In the genomic region with DNA sequence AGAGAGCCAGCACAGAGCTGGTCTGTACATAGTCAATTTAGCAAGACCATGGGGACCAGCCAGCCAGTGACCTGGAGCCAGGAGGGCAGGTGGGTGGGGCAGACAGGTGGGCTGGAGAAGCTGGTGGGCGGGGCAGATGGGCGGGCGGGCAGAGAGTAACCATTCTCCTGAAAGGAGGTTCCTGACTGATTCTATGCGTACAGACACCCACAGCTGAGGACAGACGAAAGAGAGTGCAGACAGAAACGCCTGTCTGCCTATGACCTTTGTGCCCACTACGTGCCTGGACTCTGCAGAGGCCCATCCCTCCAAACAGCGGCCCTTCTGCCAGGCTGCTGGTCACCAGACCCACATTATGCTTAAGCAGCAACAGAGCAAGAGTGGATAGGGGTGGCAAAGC, we compare ENCODE assay signal across 15 mouse cellular contexts. TPM values are rescaled to one million over a fixed set of nuclear protein-coding genes. Genes with fewer than 3 reads are reported as not detected.
DNase-seq lines count a peak whose midpoint lies in the region; ATAC-seq and TF ChIP-seq lines count a peak whose summit lies in the region.
"Had no signal": no experiment of that assay in that cellular context is flagged by ENCODE, and none has a peak within 500 bp of the region (broad histone marks: within the 10 kb centered on the region; RNA-seq: fewer than 3 reads in every experiment).

No protein-coding gene starts in this region.

- no peak for TF ChIP-seq EP300 in stomach, postnatal 0 days (optimal IDR thresholded peaks at IDR 0.05)

- WGBS in stomach, embryonic 15.5 days: 29% methylated on average over 8 of the region's 8 CpGs
- 37% methylated on average over 8 of the region's 8 CpGs for WGBS in stomach, postnatal 0 days
- WGBS in liver, adult 2 months: 12% methylated on average over 8 of the region's 8 CpGs
- WGBS in midbrain, embryonic 16.5 days: 56% methylated on average over 8 of the region's 8 CpGs

- DNase-seq in heart, adult 18-20 months: peak; percentile 8 to 38
- no peak for DNase-seq in heart, postnatal 36 days
- DNase-seq in stomach, postnatal 0 days (ENCODE audit: low spot score): no peak
- DNase-seq in liver, adult 2 months (ENCODE audit: extremely low read depth, low read depth, low spot score): peak; percentile 71
- DNase-seq in urinary bladder, postnatal 14 days (ENCODE audit: low spot score): no peak
- no peak for DNase-seq in urinary bladder, postnatal 25 days (ENCODE audit: low spot score)
- DNase-seq: adrenal gland, adult 2 months; cerebellum, adult 9-11 months; right cerebral cortex, postnatal 4 days; thymus, postnatal 25 days had no signal

- TF ChIP-seq CTCF in stomach, postnatal 0 days (IDR thresholded peaks at IDR 0.05; ENCODE audit: low read depth): no peak
- no peak for TF ChIP-seq CTCF in liver, adult 2 months (IDR thresholded peaks at IDR 0.05; ENCODE audit: low read depth, low read length)

- H3K9me3 ChIP-seq in stomach, embryonic 15.5 days: no peaks in the 10 kb centered on the region
- no peaks in the 10 kb centered on the region for H3K9me3 ChIP-seq in stomach, postnatal 0 days (ENCODE audit: control insufficient read depth, low read length)
- no peaks in the 10 kb centered on the region for H3K9me3 ChIP-seq in midbrain, embryonic 16.5 days (replicated peaks; ENCODE audit: control insufficient read depth, low read length, poor library complexity, severe bottlenecking)
- H3K9me3 ChIP-seq: embryonic facial prominence, embryonic 10.5 days; midbrain, embryonic 13.5 days had no signal

- no peak overlapping the region for H3K9ac ChIP-seq in stomach, embryonic 15.5 days
- no peak overlapping the region for H3K9ac ChIP-seq in stomach, postnatal 0 days (ENCODE audit: low read length)
- no peak overlapping the region for H3K9ac ChIP-seq in liver, adult 2 months (ENCODE audit: low read depth, low read length)
- no peak overlapping the region for H3K9ac ChIP-seq in midbrain, embryonic 16.5 days (ENCODE audit: low read depth, low read length)
- H3K9ac ChIP-seq: midbrain, embryonic 13.5 days had no signal

- TF ChIP-seq POLR2A in liver, adult 2 months (IDR thresholded peaks at IDR 0.05; ENCODE audit: extremely low read depth, insufficient read depth, low read length): no peak

- no peaks in the 10 kb centered on the region for H3K4me1 ChIP-seq in stomach, embryonic 15.5 days
- H3K4me1 ChIP-seq in stomach, postnatal 0 days (replicated peaks; ENCODE audit: control insufficient read depth, insufficient read depth): no peaks in the 10 kb centered on the region
- peaks cover 11% of the 10 kb centered on the region for H3K4me1 ChIP-seq in liver, adult 2 months (ENCODE audit: control insufficient read depth, insufficient read depth, low read length)
- no peaks in the 10 kb centered on the region for H3K4me1 ChIP-seq in midbrain, embryonic 16.5 days (ENCODE audit: control insufficient read depth, insufficient read depth, low read length)

- no peaks in the 10 kb centered on the region for H3K27me3 ChIP-seq in stomach, embryonic 15.5 days (replicated peaks)
- H3K27me3 ChIP-seq in stomach, postnatal 0 days (ENCODE audit: control insufficient read depth, insufficient read depth, low read length): no peaks in the 10 kb centered on the region
- no peaks in the 10 kb centered on the region for H3K27me3 ChIP-seq in liver, adult 2 months (ENCODE audit: control insufficient read depth, insufficient read depth, low read length)
- H3K27me3 ChIP-seq in midbrain, embryonic 16.5 days (ENCODE audit: control insufficient read depth, insufficient read depth, low read depth, low read length): no peaks in the 10 kb centered on the region

- H3K79me2 ChIP-seq in liver, adult 2 months (ENCODE audit: control insufficient read depth, insufficient read depth, low read length): no peaks in the 10 kb centered on the region

- no peak overlapping the region for H3K4me3 ChIP-seq in stomach, embryonic 15.5 days (replicated peaks)
- no peak overlapping the region for H3K4me3 ChIP-seq in stomach, postnatal 0 days (ENCODE audit: low read depth, low read length)
- H3K4me3 ChIP-seq in liver, adult 2 months (ENCODE audit: insufficient read depth, low read depth, low read length): no peak overlapping the region
- H3K4me3 ChIP-seq in midbrain, embryonic 16.5 days (ENCODE audit: low read depth, low read length): no peak overlapping the region
- H3K4me3 ChIP-seq: embryonic facial prominence, embryonic 10.5 days; midbrain, embryonic 13.5 days had no signal

- H3K27ac ChIP-seq in stomach, embryonic 15.5 days: no peak overlapping the region
- no peak overlapping the region for H3K27ac ChIP-seq in stomach, postnatal 0 days (replicated peaks)
- no peak overlapping the region for H3K27ac ChIP-seq in liver, adult 2 months (replicated peaks; ENCODE audit: insufficient read depth, low read depth, low read length)
- H3K27ac ChIP-seq in midbrain, embryonic 16.5 days (ENCODE audit: low read length): no peak overlapping the region
- H3K27ac ChIP-seq: embryonic facial prominence, embryonic 10.5 days; macrophage; midbrain, embryonic 13.5 days had no signal

- H3K36me3 ChIP-seq in stomach, embryonic 15.5 days: no peaks in the 10 kb centered on the region
- no peaks in the 10 kb centered on the region for H3K36me3 ChIP-seq in stomach, postnatal 0 days (ENCODE audit: control insufficient read depth, insufficient read depth, low read length)
- no peaks in the 10 kb centered on the region for H3K36me3 ChIP-seq in liver, adult 2 months (ENCODE audit: control insufficient read depth, insufficient read depth, low read length)
- no peaks in the 10 kb centered on the region for H3K36me3 ChIP-seq in midbrain, embryonic 16.5 days (ENCODE audit: control insufficient read depth, insufficient read depth, low read length)
- H3K36me3 ChIP-seq: embryonic facial prominence, embryonic 10.5 days; midbrain, embryonic 13.5 days had no signal

- intact Hi-C loops in heart, postnatal 36 days (cut with DNase I): no loop called here

- no peak overlapping the region for H3K4me2 ChIP-seq in stomach, embryonic 15.5 days
- H3K4me2 ChIP-seq in stomach, postnatal 0 days (replicated peaks; ENCODE audit: low read depth): no peak overlapping the region
- no peak overlapping the region for H3K4me2 ChIP-seq in midbrain, embryonic 16.5 days (ENCODE audit: low read length)
- H3K4me2 ChIP-seq: midbrain, embryonic 13.5 days had no signal

- ATAC-seq in stomach, embryonic 15.5 days (ENCODE audit: insufficient read depth, low FRiP score, low read depth): peak; percentile 55; the same call in 1 of the 2 replicates
- no peak for ATAC-seq in stomach, postnatal 0 days (ENCODE audit: low FRiP score, low TSS enrichment)
- no peak for ATAC-seq in midbrain, embryonic 16.5 days
- ATAC-seq: midbrain, embryonic 13.5 days had no signal

RNA-seq across cellular contexts. Expression of gene Ephb1, which starts 51.5 kb away (rescaled TPM):
- total RNA-seq in heart, adult 18-20 months (2021): 10 to 100 TPM; 20.6 to 22.5 TPM
- total RNA-seq in heart, postnatal 36 days (2021): 10 to 100 TPM; 15.5 to 22.4 TPM
- 5.5 and 5.9 TPM in 2 replicates for polyA plus RNA-seq in stomach, embryonic 15.5 days (2015; fragmentation: Nextera tagmentation; extraction: Ambion mirVana)
- polyA plus RNA-seq in stomach, postnatal 0 days (2015; fragmentation: Nextera tagmentation; extraction: Ambion mirVana): 1.0 and 1.1 TPM in 2 replicates
- under 0.01 and 0.07 TPM in 2 replicates for total RNA-seq in liver, adult 2 months (2014; rRNA removed)
- polyA plus RNA-seq in liver, adult 2 months (2012; rRNA removed): 0.05 and 0.11 TPM in 2 replicates
- polyA plus RNA-seq in midbrain, embryonic 16.5 days (2015; fragmentation: Nextera tagmentation; extraction: Ambion mirVana): 68.5 and 80.1 TPM in 2 replicates
- polyA plus RNA-seq: macrophage had no signal

Comparison
In these comparisons a context has a peak if more than half of its experiments do, and no peak if none do; other contexts are left out.
1. DNase-seq: peak in heart, adult 18-20 months (2 of 2) and liver, adult 2 months (single experiment); none in heart, postnatal 36 days (0 of 2), stomach, postnatal 0 days (single experiment), urinary bladder, postnatal 14 days (single experiment) and urinary bladder, postnatal 25 days (single experiment).
2. RNA of gene Ephb1, which starts 51.5 kb away (polyA plus RNA-seq): 68.5 to 80.1 TPM in midbrain, embryonic 16.5 days; 5.5 to 5.9 TPM in stomach, embryonic 15.5 days, 1.0 to 1.1 TPM in stomach, postnatal 0 days and 0.05 to 0.11 TPM in liver, adult 2 months; every median in the first group is over 10 times any median in the second.